Mouse (Mus musculus) liver, postnatal 0 days (tissue): ENCODE data around the gene Amph. TPM values are rescaled to one million over a fixed set of nuclear protein-coding genes. Genes with fewer than 3 reads are reported as not detected.

ENCODE experiments used
- ATAC-seq: fragments of 200-750 bp; cut with Nextera tagmentation; 2 replicates; pipeline ENCODE4 v1.8.0; 2017; ENCODE audit warnings: mild to moderate bottlenecking, moderate library complexity
- DNase-seq: peaks from one replicate; pipeline ENCODE4 v3.0.0-alpha.2; 2016
- H3K27ac ChIP-seq: fragments of 300-500 bp; sonication (generic); 2 replicates; pipeline ENCODE4 v1.5.1; 2014; ENCODE audit warnings: antibody characterized with exemption, moderate library complexity, mild to moderate bottlenecking, low read depth
- H3K27me3 ChIP-seq: fragments of 300-500 bp; sonication (generic); 2 replicates; pipeline ENCODE4 v1.6.1; 2014; ENCODE audit warnings: low read length, control low read depth, mixed read lengths; ENCODE audit not compliant: insufficient read depth
- H3K36me3 ChIP-seq: fragments of 300-500 bp; sonication (generic); replicated peaks from 2 replicates; pipeline ENCODE4 v1.6.1; 2014; ENCODE audit warnings: mild to moderate bottlenecking, control low read depth, low read length, moderate library complexity, mixed read lengths; ENCODE audit not compliant: insufficient read depth
- H3K4me1 ChIP-seq: fragments of 300-500 bp; sonication (generic); 2 replicates; pipeline ENCODE4 v1.6.1; 2014; ENCODE audit warnings: antibody characterized with exemption, mild to moderate bottlenecking, control low read depth; ENCODE audit not compliant: insufficient read depth
- H3K4me2 ChIP-seq: fragments of 300-500 bp; sonication (generic); 2 replicates; pipeline ENCODE4 v1.6.1; 2014; ENCODE audit warnings: low read depth, mild to moderate bottlenecking, low read length, moderate library complexity, mixed read lengths
- H3K4me3 ChIP-seq: fragments of 300-500 bp; sonication (generic); 2 replicates; pipeline ENCODE4 v1.5.1; 2014; ENCODE audit warnings: low read depth, low read length
- H3K9ac ChIP-seq: fragments of 300-500 bp; sonication (generic); replicated peaks from 2 replicates; pipeline ENCODE4 v1.6.1; 2014; ENCODE audit warnings: mild to moderate bottlenecking, moderate library complexity
- H3K9me3 ChIP-seq: fragments of 300-500 bp; sonication (generic); 2 replicates; pipeline ENCODE4 v1.6.1; 2016; ENCODE audit warnings: mild to moderate bottlenecking, control low read depth, low read length, mixed read lengths
- CTCF ChIP-seq: sonication (generic); IDR thresholded peaks from 2 replicates; pipeline ENCODE4 v1.5.1; 2016; ENCODE audit warnings: antibody characterized with exemption, low read depth
- EP300 ChIP-seq: IDR thresholded peaks from 2 replicates; pipeline ENCODE4 v1.6.1; 2016; ENCODE audit warnings: antibody characterized with exemption, low read depth, mild to moderate bottlenecking
- WGBS: fragments of 180-500 bp; shearing (Covaris S2); extraction: QIAGEN DNeasy Blood & Tissue Kit; methylation state at CpG from one replicate; pipeline ENCODE4 v1.1.7; 2014; ENCODE audit not compliant: insufficient replicate concordance; 5-methylcytosine and 5-hydroxymethylcytosine counted together
- polyA plus RNA-seq: library from polyadenylated mRNA; unstranded; fragments of >200 nt; fragmentation: Nextera tagmentation; extraction: Ambion mirVana; gene quantifications from 2 replicates; pipeline ENCODE4 v1.2.1, GENCODE M21; 2015

Gene Amph
- polyA plus RNA-seq, 1 experiment from 2014 or later, result 0.04 TPM

GRCm38 (mm10) chr13:19031916-19032688, 84.1 kb downstream of the Amph start:
- no peak overlapping the region for H3K4me3 ChIP-seq
- ATAC-seq, result no peak

DNA sequence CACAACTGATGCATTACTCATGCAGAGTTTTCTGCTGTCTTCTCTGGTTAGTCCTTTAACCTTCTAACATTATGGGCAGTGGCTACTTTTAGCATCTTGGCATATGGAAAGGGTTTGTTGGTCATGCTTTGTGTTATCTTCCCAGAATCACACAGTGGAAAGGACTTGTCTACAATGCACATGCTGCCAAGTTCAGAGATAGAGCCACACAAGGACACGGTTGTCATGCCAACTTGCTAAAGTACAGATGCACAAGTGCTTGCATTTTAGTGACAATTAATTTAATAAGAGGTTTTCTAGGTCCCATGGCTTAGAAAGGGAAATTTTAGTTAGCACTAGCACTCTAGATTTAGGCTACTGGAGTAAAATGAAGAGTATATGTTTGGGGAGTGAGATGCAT, 104.1 kb downstream of the Amph start:
- Histone ChIP-seq H3K27ac (no peak overlapping the region), H3K9me3 (no peaks in the 10 kb centered on the region), H3K4me3 (no peak overlapping the region), H3K4me1 (no peaks in the 10 kb centered on the region), H3K27me3 (no peaks in the 10 kb centered on the region), H3K4me2 (no peak overlapping the region), H3K9ac (no peak overlapping the region), H3K36me3 (no peaks in the 10 kb centered on the region)
- no peak for DNase-seq
- 57% methylated on average over 1 of the region's 1 CpGs for WGBS
- no peak for TF ChIP-seq CTCF
- no peak for ATAC-seq

More at GRCm38 (mm10) chr13:19031916-19032688, 84.1 kb downstream of the Amph start:
- Histone ChIP-seq H3K9ac (no peak overlapping the region), H3K4me1 (no peaks in the 10 kb centered on the region), H3K27me3 (no peaks in the 10 kb centered on the region), H3K36me3 (no peaks in the 10 kb centered on the region), H3K9me3 (no peaks in the 10 kb centered on the region), H3K27ac (no peak overlapping the region), H3K4me2 (no peak overlapping the region)
- TF ChIP-seq EP300, result no peak
- DNase-seq, result no peak
- WGBS, result 82% methylated on average over 8 of the region's 8 CpGs

- H3K9me3 ChIP-seq, result no peaks in the 10 kb centered on the region
- no peak for DNase-seq
- H3K4me3 ChIP-seq, result no peak overlapping the region
- H3K27me3 ChIP-seq, result no peaks in the 10 kb centered on the region
- no peak for ATAC-seq
- 53% methylated on average over 2 of the region's 2 CpGs for WGBS
- no peaks in the 10 kb centered on the region for H3K4me1 ChIP-seq
- no peak overlapping the region for H3K4me2 ChIP-seq
- no peak overlapping the region for H3K9ac ChIP-seq
- no peak for TF ChIP-seq EP300
- TF ChIP-seq CTCF, result no peak
- H3K36me3 ChIP-seq, result no peaks in the 10 kb centered on the region
- no peak overlapping the region for H3K27ac ChIP-seq
Observed at GRCm38 (mm10) chr13:19054504-19054903, 106.5 kb downstream of the Amph start.

DNA sequence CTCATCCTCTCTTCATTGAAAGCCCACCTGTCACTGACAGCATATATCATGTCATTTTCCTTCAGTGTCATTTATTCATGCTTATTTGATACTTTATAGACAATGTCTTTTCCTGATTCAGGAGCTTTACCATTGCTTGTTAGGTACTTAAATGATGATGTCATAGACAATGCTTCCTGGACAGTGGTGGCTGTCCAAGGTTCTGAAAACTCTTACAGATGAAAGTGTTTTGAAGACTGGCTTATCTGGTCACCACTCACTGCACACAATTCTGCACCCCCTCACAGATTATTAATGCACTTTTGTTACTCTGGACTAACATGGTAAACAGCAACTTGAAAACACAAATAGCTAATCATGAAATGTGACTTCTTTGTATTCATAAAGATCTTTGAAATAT, 124.3 kb downstream of the Amph start:
- ATAC-seq, result no peak
- H3K9ac ChIP-seq, result no peak overlapping the region
- no peaks in the 10 kb centered on the region for H3K27me3 ChIP-seq
- no peak for TF ChIP-seq EP300
- no peak for TF ChIP-seq CTCF
- no peaks in the 10 kb centered on the region for H3K4me1 ChIP-seq
- H3K27ac ChIP-seq, result no peak overlapping the region
- no peak overlapping the region for H3K4me3 ChIP-seq
- H3K4me2 ChIP-seq, result no peak overlapping the region
- no peaks in the 10 kb centered on the region for H3K9me3 ChIP-seq
- H3K36me3 ChIP-seq, result no peaks in the 10 kb centered on the region
- no peak for DNase-seq

GRCm38 (mm10) chr13:19077427-19077826, 129.4 kb downstream of the Amph start:
- no peak for DNase-seq
- Histone ChIP-seq H3K4me1 (no peaks in the 10 kb centered on the region), H3K27ac (no peak overlapping the region), H3K9me3 (no peaks in the 10 kb centered on the region), H3K27me3 (no peaks in the 10 kb centered on the region), H3K9ac (no peak overlapping the region), H3K4me3 (no peak overlapping the region), H3K4me2 (no peak overlapping the region), H3K36me3 (no peaks in the 10 kb centered on the region)
- 87% methylated on average over 2 of the region's 2 CpGs for WGBS
- TF ChIP-seq EP300 (no peak), CTCF (no peak)
- ATAC-seq, result no peak

GRCm38 (mm10) chr13:19081932-19082331, 133.9 kb downstream of the Amph start:
- ATAC-seq, result no peak
- Histone ChIP-seq H3K27me3 (no peaks in the 10 kb centered on the region), H3K4me2 (no peak overlapping the region), H3K27ac (no peak overlapping the region), H3K36me3 (no peaks in the 10 kb centered on the region), H3K4me3 (no peak overlapping the region), H3K4me1 (no peaks in the 10 kb centered on the region), H3K9me3 (no peaks in the 10 kb centered on the region), H3K9ac (no peak overlapping the region)
- 78% methylated on average over 4 of the region's 4 CpGs for WGBS
- no peak for TF ChIP-seq CTCF
- no peak for TF ChIP-seq EP300
- DNase-seq, result no peak
